Mouse (Mus musculus) adrenal gland, adult (tissue): ENCODE measurements around the gene Commd1.

ENCODE experiments used
- DNase-seq, 2 experiments: peaks; one replicate each; pipeline ENCODE4 v3.0.0; 2022 to 2023; ENCODE audit warnings: low spot score in 1 of 2; ENCODE audit not compliant: inconsistent age in 2 of 2

The Commd1 gene

DNA sequence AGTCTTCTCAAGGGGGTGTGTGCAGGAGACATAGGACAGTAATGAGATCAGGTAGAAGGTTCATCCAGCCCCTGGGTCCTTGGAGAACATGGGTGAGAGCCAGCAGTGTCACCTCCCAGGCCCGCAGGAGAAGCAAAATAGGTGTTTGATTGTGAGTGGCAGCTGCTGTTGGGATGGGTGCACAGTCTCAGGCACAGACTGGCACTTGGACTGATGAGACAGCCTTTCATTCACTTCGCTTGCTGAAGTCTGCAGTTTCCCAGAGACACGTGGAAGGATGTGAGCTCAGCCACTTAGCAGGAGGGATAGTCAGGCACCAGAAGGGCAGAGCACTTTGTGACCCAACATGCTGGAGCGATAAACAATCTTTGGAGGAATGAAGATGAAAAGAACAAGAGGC is 118.6 kb downstream of the Commd1 start:
- DNase-seq: no peak

DNA sequence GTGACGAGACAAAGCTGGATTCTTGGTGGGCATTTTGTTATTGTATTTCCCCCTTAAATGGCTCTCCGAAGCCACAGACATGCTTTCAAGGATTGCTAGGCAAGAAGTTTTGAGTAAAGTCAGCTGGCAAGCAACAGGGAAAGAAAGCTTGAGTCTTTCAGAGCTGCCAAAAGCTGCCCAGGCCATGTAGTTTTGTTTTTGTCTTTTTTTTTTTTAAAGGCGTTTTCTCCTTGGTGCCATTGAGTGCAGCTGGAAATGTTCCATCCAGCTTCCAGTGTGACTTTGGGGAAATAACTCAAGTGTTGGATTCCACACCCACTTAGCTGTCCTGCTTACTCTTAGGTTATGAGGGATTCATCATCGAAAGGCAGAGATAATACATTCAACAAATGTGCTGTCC is 120.9 kb downstream of the Commd1 start:
- peak in 1 of 2 experiments; percentile 46 for DNase-seq

GRCm38 (mm10) chr11:22860335-22861227 is 121.6 kb downstream of the Commd1 start, which contains the start of gene B3gnt2:
Gene B3gnt2, minus strand, starts transcription at chr11:22860961.
- DNase-seq: peak; percentile 80 to 91

DNA sequence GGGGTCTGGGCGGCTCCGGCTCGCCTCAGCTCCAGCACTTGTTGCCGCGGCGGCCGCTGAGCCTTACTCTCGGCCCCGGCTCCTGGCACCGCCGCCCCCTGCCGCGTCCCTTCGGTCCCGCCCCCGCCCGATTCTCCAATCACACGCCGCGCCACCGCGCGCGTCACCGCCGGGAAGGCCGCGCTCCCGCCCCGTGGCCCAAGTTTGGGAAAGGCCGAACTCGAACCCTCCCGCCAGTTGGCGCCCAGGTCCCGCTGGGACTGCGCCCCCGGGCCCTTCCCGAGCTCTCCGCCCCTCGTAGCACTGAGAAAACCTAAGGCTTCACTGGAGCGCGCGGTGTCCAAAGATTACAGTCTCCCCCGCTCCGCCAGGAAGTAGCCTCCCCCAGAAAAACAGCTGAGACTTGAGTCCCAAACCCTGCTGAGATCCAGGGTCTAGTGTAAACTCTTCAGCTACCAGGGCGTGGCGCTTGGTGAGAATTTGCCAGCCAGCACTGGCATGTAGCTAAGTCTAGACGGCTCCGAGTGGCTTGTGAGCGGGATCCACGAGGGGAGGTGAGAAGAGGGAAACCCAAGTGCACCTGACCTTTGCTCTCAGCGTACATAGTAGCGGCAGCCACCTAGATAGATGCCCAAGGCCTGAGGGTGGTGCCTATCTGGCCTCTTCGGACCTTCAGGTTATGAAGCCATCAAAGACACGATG is 122.4 kb downstream of the Commd1 start:
- peak; percentile 93 to 98 for DNase-seq

- no peak for DNase-seq
These were observed 122.9 kb downstream of the Commd1 start for GRCm38 (mm10) chr11:22859301-22859632.

DNA sequence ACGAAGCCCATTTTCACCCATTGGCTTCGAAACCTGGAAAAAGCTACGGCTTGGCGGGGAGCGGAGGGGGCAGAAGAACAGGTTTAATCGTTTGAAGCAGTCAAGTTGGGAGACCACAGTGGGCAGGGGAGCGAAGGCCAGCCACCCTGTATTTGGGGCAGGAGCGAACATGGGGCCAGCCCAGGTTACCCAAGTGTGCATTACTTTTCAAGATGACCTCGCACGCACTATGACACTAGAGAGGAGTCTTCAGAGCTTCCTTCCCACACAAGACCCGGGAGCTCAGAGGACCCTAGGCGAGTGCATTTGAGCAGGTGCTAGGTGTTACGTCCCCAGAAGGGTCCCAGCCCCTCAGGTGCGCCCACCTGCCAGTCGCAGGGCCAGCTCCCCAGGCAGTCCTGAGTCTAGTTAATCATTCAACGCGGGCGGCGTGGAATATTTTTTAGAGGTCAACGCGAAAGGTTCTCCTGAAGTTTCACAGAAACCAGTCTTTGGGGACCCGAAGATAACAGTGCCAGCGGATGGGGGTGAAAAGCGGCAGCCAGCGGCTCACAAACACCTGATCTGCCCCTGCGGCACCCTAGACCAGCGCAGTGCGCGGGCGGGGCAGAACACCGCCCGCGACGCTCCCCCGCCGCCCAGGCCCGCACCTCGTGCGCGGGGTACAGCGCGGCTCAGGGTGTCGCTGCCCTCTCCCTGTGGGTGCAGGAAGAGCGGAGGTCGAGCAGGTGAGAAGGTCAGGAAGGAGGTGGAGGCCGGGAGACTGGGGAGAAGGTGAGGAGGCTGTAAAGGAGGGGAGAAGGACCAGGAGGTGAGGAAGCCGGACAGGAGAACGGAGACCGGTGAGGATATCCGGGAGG is 123.5 kb downstream of the Commd1 start:
- peak; percentile 61 to 85 for DNase-seq

- DNase-seq: peak in 1 of 2 experiments; percentile 86
These were observed 124.3 kb downstream of the Commd1 start for GRCm38 (mm10) chr11:22857705-22858440.

GRCm38 (mm10) chr11:22857106-22857704 is 125.0 kb downstream of the Commd1 start:
- no peak for DNase-seq

- DNase-seq: peak in 1 of 2 experiments; percentile 85
These were observed 125.7 kb downstream of the Commd1 start for GRCm38 (mm10) chr11:22856371-22856965.

- peak in 1 of 2 experiments; percentile 65 for DNase-seq
These were observed 127.6 kb downstream of the Commd1 start for GRCm38 (mm10) chr11:22854571-22854970.

DNA sequence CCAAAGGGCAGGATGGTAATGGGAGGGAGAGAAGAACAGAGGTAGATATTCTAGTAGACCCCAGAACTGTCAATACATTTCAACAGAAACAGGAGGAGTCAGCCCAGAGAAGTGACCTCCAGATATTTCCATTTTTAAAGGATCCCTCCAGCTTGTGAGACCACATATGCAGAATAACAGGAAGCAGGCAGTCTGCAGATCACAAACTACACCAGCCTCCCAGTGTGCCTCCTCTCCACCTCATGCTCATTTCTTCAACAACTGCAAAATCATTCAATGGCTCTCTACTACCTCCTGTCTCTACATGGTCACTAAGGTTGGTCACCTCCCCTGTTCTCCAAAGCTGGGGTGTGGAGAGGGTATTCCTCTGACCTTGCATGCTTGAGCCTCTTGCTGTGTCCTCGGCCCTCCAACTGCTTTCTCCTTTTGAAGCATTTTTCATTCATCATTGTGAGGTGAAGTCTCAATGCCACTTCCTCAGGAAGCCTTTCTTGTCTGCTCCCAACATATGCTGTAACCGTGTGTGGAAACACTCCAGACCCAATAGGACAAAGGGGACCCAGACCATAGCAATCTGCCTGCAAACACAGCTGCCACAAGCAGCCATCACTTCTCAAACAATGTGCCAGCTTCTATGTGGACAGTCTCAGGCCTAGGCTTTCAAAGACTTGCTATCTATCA is 128.6 kb downstream of the Commd1 start:
- DNase-seq: peak; percentile 69 to 91

DNA sequence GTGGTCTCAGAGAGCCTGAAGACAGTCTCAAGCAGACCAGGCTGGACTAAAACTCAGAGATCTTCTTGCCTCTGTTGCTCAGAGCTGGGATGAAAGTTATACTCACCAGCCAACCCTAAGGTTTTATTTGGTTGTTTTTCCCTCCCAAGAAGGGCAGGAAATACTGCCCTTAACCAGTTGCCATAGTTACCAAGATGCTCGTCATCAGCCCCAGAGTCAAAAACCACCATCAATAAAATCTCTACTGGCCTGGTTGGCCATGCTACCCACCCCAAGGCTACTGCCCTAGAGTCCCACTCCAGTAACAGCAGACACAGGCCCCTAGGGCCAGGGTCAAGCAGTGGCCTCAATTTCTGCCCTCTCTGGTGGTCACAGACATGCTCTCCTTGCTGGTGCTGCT is 129.7 kb downstream of the Commd1 start:
- peak in 1 of 2 experiments; percentile 73 for DNase-seq

GRCm38 (mm10) chr11:22851416-22851815 is 130.8 kb downstream of the Commd1 start:
- peak in 1 of 2 experiments; percentile 67 for DNase-seq

GRCm38 (mm10) chr11:22850077-22850476 is 132.1 kb downstream of the Commd1 start:
- peak in 1 of 2 experiments; percentile 80 for DNase-seq

DNA sequence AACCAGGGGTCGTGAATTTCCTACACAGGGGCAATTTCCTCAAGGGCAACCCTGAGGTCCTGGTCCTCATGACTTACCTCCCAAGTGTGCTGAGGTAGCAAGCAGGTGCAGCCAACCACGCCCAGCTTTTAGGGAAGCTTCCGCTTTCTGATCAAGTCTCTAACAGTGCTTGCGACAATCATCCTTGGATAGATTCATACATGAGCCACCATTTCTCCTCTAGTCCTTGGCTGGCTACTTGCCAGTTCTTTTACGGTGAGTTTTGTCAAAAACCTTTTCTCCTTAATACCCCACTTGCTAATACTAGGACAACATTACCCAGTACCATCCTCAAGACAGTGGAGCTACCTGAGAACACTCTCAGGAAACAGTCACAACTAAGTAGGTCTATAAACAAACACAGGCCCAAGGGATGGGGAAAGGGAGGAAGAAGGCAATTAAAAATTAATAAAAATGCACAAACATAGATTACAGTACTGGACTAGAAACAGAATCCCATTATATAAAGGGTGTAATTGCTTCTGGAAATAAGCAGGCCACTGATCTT is 133.5 kb downstream of the Commd1 start:
- peak in 1 of 2 experiments; percentile 78 for DNase-seq

- DNase-seq: peak in 1 of 2 experiments; percentile 87
These were observed 134.2 kb downstream of the Commd1 start for GRCm38 (mm10) chr11:22847732-22848648.

DNA sequence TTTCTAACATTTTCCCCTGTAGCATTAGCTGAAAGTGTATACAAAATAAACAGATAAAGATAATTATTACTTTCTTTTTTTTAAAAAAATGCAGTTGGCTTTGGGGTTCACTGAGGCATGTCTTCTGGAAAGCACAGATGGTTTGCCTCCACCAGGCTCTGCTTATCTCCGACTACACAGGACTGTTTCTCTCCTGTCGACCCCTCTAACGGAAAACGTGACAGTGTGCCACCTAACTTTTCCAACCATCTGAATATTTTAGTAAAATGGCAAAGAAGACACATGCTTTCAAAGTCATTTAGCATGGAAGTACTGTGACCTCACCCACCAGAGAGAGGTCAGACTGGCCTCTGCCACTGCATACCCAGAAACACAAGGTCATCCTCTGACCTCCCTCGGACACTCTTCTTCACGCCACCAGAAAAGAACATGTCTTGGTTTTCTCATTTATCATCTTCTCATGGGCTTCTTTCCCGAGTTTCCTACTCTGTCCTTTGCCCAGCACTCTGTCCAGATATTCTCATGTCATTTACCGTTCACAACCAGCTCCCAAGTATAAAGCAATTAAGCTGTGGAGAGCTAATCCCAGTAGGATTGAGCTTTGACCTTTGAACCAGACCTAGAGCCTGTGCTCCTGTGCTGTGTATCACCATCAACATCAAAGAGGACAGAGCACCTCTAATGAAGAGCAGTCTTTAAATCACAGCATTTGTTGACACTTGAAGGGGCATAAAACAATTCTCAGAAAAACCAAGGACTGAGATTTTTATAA is 135.0 kb downstream of the Commd1 start:
- DNase-seq: peak in 1 of 2 experiments; percentile 79
